Mouse (Mus musculus) limb, embryonic 15.5 days (tissue): ENCODE data around the gene Trpv2. TPM values are rescaled to one million over a fixed set of nuclear protein-coding genes. Genes with fewer than 3 reads are reported as not detected.

Source experiments
- ATAC-seq: fragments of 200-750 bp; cut with Nextera tagmentation; 2 replicates; pipeline ENCODE4 v1.8.0; 2017; ENCODE audit warnings: low read depth, moderate TSS enrichment; ENCODE audit not compliant: insufficient number of reproducible peaks, low FRiP score, low TSS enrichment
- H3K27ac ChIP-seq: fragments of 300-500 bp; sonication (generic); 2 replicates; pipeline ENCODE4 v1.5.1; 2015; ENCODE audit warnings: moderate library complexity, mild to moderate bottlenecking, inconsistent platforms
- H3K27me3 ChIP-seq: fragments of 300-500 bp; sonication (generic); 2 replicates; pipeline ENCODE4 v1.6.1; 2015; ENCODE audit warnings: inconsistent platforms
- H3K36me3 ChIP-seq: fragments of 300-500 bp; sonication (generic); 2 replicates; pipeline ENCODE4 v1.6.1; 2015; ENCODE audit warnings: inconsistent platforms
- H3K4me1 ChIP-seq: fragments of 300-500 bp; sonication (generic); 2 replicates; pipeline ENCODE4 v1.6.1; 2015; ENCODE audit warnings: inconsistent platforms
- H3K4me2 ChIP-seq: fragments of 300-500 bp; sonication (generic); 2 replicates; pipeline ENCODE4 v1.6.1; 2015; ENCODE audit warnings: mild to moderate bottlenecking, inconsistent platforms
- H3K4me3 ChIP-seq: fragments of 300-500 bp; sonication (generic); 2 replicates; pipeline ENCODE4 v1.5.1; 2015; ENCODE audit warnings: mild to moderate bottlenecking, inconsistent platforms
- H3K9ac ChIP-seq: fragments of 300-500 bp; sonication (generic); 2 replicates; pipeline ENCODE4 v1.6.1; 2015; ENCODE audit warnings: inconsistent platforms
- H3K9me3 ChIP-seq: fragments of 300-500 bp; sonication (generic); 2 replicates; pipeline ENCODE4 v1.6.1; 2016; ENCODE audit warnings: inconsistent platforms
- WGBS: fragments of 180-500 bp; shearing (Covaris S2); methylation state at CpG from one replicate; pipeline ENCODE4 v1.1.7; 2015; 5-methylcytosine and 5-hydroxymethylcytosine counted together
- polyA plus RNA-seq: library from polyadenylated mRNA; unstranded; fragments of >200 nt; fragmentation: Nextera tagmentation; extraction: Ambion mirVana; gene quantifications from 2 replicates; pipeline ENCODE4 v1.2.1, GENCODE M21; 2015

The Trpv2 gene
- polyA plus RNA-seq, 1 experiment from 2014 or later, result 4.1 TPM

- Histone ChIP-seq H3K4me1 (peaks cover 20% of the 10 kb centered on the region), H3K9ac (no peak overlapping the region), H3K27ac (no peak overlapping the region), H3K4me2 (no peak overlapping the region), H3K4me3 (no peak overlapping the region), H3K27me3 (no peaks in the 10 kb centered on the region), H3K9me3 (no peaks in the 10 kb centered on the region), H3K36me3 (peaks cover 27% of the 10 kb centered on the region)
- ATAC-seq, result no peak
- WGBS, result 75% methylated on average over 4 of the region's 4 CpGs
Observed at GRCm38 (mm10) chr11:62621586-62622283, 47.4 kb downstream of the Trpv2 start.

GRCm38 (mm10) chr11:62622850-62623249 lies 48.6 kb downstream of the Trpv2 start:
- Histone ChIP-seq H3K9me3 (no peaks in the 10 kb centered on the region), H3K27ac (no peak overlapping the region), H3K27me3 (no peaks in the 10 kb centered on the region), H3K4me1 (peaks cover 22% of the 10 kb centered on the region), H3K36me3 (peaks cover 16% of the 10 kb centered on the region), H3K9ac (no peak overlapping the region), H3K4me3 (no peak overlapping the region), H3K4me2 (no peak overlapping the region)
- no peak for ATAC-seq
- WGBS, result 54% methylated on average over 4 of the region's 4 CpGs

- Histone ChIP-seq H3K4me3 (no peak overlapping the region), H3K27me3 (no peaks in the 10 kb centered on the region), H3K9ac (no peak overlapping the region), H3K4me1 (peaks cover 38% of the 10 kb centered on the region), H3K36me3 (peaks cover 3% of the 10 kb centered on the region; the same call in 1 of the 2 replicates), H3K9me3 (no peaks in the 10 kb centered on the region), H3K4me2 (no peak overlapping the region), H3K27ac (peak overlapping the region; percentile 78)
- peak; percentile 52 for ATAC-seq
- WGBS, result 29% methylated on average over 10 of the region's 10 CpGs
Observed at GRCm38 (mm10) chr11:62624341-62625291, 50.3 kb downstream of the Trpv2 start.

GRCm38 (mm10) chr11:62629352-62630224 lies 55.3 kb downstream of the Trpv2 start:
- Histone ChIP-seq H3K9ac (no peak overlapping the region), H3K9me3 (no peaks in the 10 kb centered on the region), H3K36me3 (no peaks in the 10 kb centered on the region), H3K27me3 (no peaks in the 10 kb centered on the region), H3K27ac (no peak overlapping the region), H3K4me3 (no peak overlapping the region), H3K4me1 (peaks cover 47% of the 10 kb centered on the region), H3K4me2 (no peak overlapping the region)
- 6% methylated on average over 9 of the region's 9 CpGs for WGBS
- no peak for ATAC-seq

- no peaks in the 10 kb centered on the region for H3K36me3 ChIP-seq
- peaks cover 43% of the 10 kb centered on the region for H3K4me1 ChIP-seq
- no peak overlapping the region for H3K27ac ChIP-seq
- H3K27me3 ChIP-seq, result no peaks in the 10 kb centered on the region
- no peaks in the 10 kb centered on the region for H3K9me3 ChIP-seq
- no peak overlapping the region for H3K9ac ChIP-seq
- no peak overlapping the region for H3K4me3 ChIP-seq
- WGBS, result 4% methylated on average over 11 of the region's 11 CpGs
- ATAC-seq, result no peak
- peak overlapping the region; percentile 13; the same call in 1 of the 2 replicates for H3K4me2 ChIP-seq
Observed at GRCm38 (mm10) chr11:62630225-62630821, 56.0 kb downstream of the Trpv2 start.

GRCm38 (mm10) chr11:62631138-62631537 lies 56.9 kb downstream of the Trpv2 start:
- H3K9me3 ChIP-seq, result no peaks in the 10 kb centered on the region
- H3K4me1 ChIP-seq, result peaks cover 43% of the 10 kb centered on the region
- H3K4me3 ChIP-seq, result no peak overlapping the region
- ATAC-seq, result no peak
- no peak overlapping the region for H3K4me2 ChIP-seq
- no peak overlapping the region for H3K9ac ChIP-seq
- no peaks in the 10 kb centered on the region for H3K27me3 ChIP-seq
- H3K27ac ChIP-seq, result no peak overlapping the region
- WGBS, result 60% methylated on average over 4 of the region's 4 CpGs
- H3K36me3 ChIP-seq, result no peaks in the 10 kb centered on the region

GRCm38 (mm10) chr11:62635406-62635805 lies 61.1 kb downstream of the Trpv2 start:
- H3K4me1 ChIP-seq, result peaks cover 54% of the 10 kb centered on the region

GRCm38 (mm10) chr11:62636105-62636839 lies 62.0 kb downstream of the Trpv2 start:
- no peaks in the 10 kb centered on the region for H3K9me3 ChIP-seq
- no peaks in the 10 kb centered on the region for H3K27me3 ChIP-seq
- H3K36me3 ChIP-seq, result no peaks in the 10 kb centered on the region
- H3K4me2 ChIP-seq, result no peak overlapping the region
- peaks cover 47% of the 10 kb centered on the region for H3K4me1 ChIP-seq
- no peak overlapping the region for H3K4me3 ChIP-seq
- no peak for ATAC-seq
- WGBS, result 60% methylated on average over 11 of the region's 11 CpGs
- no peak overlapping the region for H3K27ac ChIP-seq
- H3K9ac ChIP-seq, result no peak overlapping the region

More at GRCm38 (mm10) chr11:62635406-62635805, 61.1 kb downstream of the Trpv2 start:
- H3K9me3 ChIP-seq, result no peaks in the 10 kb centered on the region
- no peak overlapping the region for H3K27ac ChIP-seq
- H3K36me3 ChIP-seq, result no peaks in the 10 kb centered on the region
- ATAC-seq, result no peak
- WGBS, result 39% methylated on average over 3 of the region's 3 CpGs
- no peaks in the 10 kb centered on the region for H3K27me3 ChIP-seq
- no peak overlapping the region for H3K4me2 ChIP-seq
- no peak overlapping the region for H3K4me3 ChIP-seq
- H3K9ac ChIP-seq, result no peak overlapping the region

- no peak; the same call in 1 of the 2 replicates for ATAC-seq
- H3K27ac ChIP-seq, result no peak overlapping the region
- H3K4me2 ChIP-seq, result no peak overlapping the region
- H3K9ac ChIP-seq, result no peak overlapping the region
- no peaks in the 10 kb centered on the region for H3K27me3 ChIP-seq
- no peak overlapping the region for H3K4me3 ChIP-seq
- peaks cover 47% of the 10 kb centered on the region for H3K4me1 ChIP-seq
- no peaks in the 10 kb centered on the region for H3K9me3 ChIP-seq
- H3K36me3 ChIP-seq, result no peaks in the 10 kb centered on the region
- WGBS, result 79% methylated on average over 3 of the region's 3 CpGs
Observed at GRCm38 (mm10) chr11:62636840-62637221, 62.5 kb downstream of the Trpv2 start.

GRCm38 (mm10) chr11:62637401-62637800 lies 63.1 kb downstream of the Trpv2 start:
- H3K27ac ChIP-seq, result no peak overlapping the region
- H3K36me3 ChIP-seq, result no peaks in the 10 kb centered on the region
- no peak overlapping the region for H3K4me2 ChIP-seq
- no peak overlapping the region for H3K9ac ChIP-seq
- peaks cover 52% of the 10 kb centered on the region for H3K4me1 ChIP-seq
- ATAC-seq, result no peak
- H3K4me3 ChIP-seq, result no peak overlapping the region
- no peaks in the 10 kb centered on the region for H3K9me3 ChIP-seq
- WGBS, result 80% methylated on average over 5 of the region's 5 CpGs
- no peaks in the 10 kb centered on the region for H3K27me3 ChIP-seq

GRCm38 (mm10) chr11:62637806-62638205 lies 63.5 kb downstream of the Trpv2 start:
- H3K4me3 ChIP-seq, result no peak overlapping the region
- no peak overlapping the region for H3K9ac ChIP-seq
- no peaks in the 10 kb centered on the region for H3K27me3 ChIP-seq
- H3K4me1 ChIP-seq, result peaks cover 56% of the 10 kb centered on the region
- H3K27ac ChIP-seq, result no peak overlapping the region
- 87% methylated on average over 6 of the region's 6 CpGs for WGBS
- ATAC-seq, result no peak
- H3K4me2 ChIP-seq, result no peak overlapping the region
- no peaks in the 10 kb centered on the region for H3K9me3 ChIP-seq
- no peaks in the 10 kb centered on the region for H3K36me3 ChIP-seq
